Mouse (Mus musculus) embryonic facial prominence, embryonic 12.5 days (tissue): ENCODE data around the gene Gm20903. TPM values are rescaled to one million over a fixed set of nuclear protein-coding genes. Genes with fewer than 3 reads are reported as not detected.
"Not testable (repeated sequence)": the region's sequence is repeated elsewhere in the genome, so short reads cannot be mapped to it uniquely, and the experiment has no call there.

Experiments
- ATAC-seq: fragments of 200-750 bp; cut with Nextera tagmentation; 2 replicates; pipeline ENCODE4 v1.8.0; 2017; ENCODE audit not compliant: insufficient number of reproducible peaks, insufficient read depth, low FRiP score, low TSS enrichment
- H3K27ac ChIP-seq: fragments of 300-500 bp; sonication (generic); 2 replicates; pipeline ENCODE4 v1.5.1; 2016; ENCODE audit warnings: mild to moderate bottlenecking
- H3K27me3 ChIP-seq: fragments of 300-500 bp; sonication (generic); 2 replicates; pipeline ENCODE4 v1.6.1; 2016; ENCODE audit warnings: mild to moderate bottlenecking, moderate library complexity
- H3K36me3 ChIP-seq: fragments of 300-500 bp; sonication (generic); 2 replicates; pipeline ENCODE4 v1.6.1; 2016; ENCODE audit warnings: mild to moderate bottlenecking
- H3K4me1 ChIP-seq: fragments of 300-500 bp; sonication (generic); 2 replicates; pipeline ENCODE4 v1.6.1; 2016
- H3K4me2 ChIP-seq: fragments of 300-500 bp; sonication (generic); replicated peaks from 2 replicates; pipeline ENCODE4 v1.6.1; 2016; ENCODE audit warnings: mild to moderate bottlenecking, moderate library complexity
- H3K4me3 ChIP-seq: fragments of 300-500 bp; sonication (generic); 2 replicates; pipeline ENCODE4 v1.5.1; 2016; ENCODE audit warnings: mild to moderate bottlenecking
- H3K9ac ChIP-seq: fragments of 300-500 bp; sonication (generic); 2 replicates; pipeline ENCODE4 v1.6.1; 2016; ENCODE audit warnings: mild to moderate bottlenecking, moderate library complexity
- H3K9me3 ChIP-seq: fragments of 300-500 bp; sonication (generic); 2 replicates; pipeline ENCODE4 v1.6.1; 2016; ENCODE audit warnings: mild to moderate bottlenecking, moderate library complexity
- WGBS: fragments of 180-500 bp; shearing (Covaris S2); methylation state at CpG from one replicate; pipeline ENCODE4 v1.1.7; 2016; 5-methylcytosine and 5-hydroxymethylcytosine counted together
- polyA plus RNA-seq: library from polyadenylated mRNA; unstranded; fragments of >200 nt; fragmentation: Nextera tagmentation; extraction: Ambion mirVana; gene quantifications from 2 replicates; pipeline ENCODE4 v1.2.1, GENCODE M21; 2016

Gene Gm20903
- not detected in 2 replicates for polyA plus RNA-seq

DNA sequence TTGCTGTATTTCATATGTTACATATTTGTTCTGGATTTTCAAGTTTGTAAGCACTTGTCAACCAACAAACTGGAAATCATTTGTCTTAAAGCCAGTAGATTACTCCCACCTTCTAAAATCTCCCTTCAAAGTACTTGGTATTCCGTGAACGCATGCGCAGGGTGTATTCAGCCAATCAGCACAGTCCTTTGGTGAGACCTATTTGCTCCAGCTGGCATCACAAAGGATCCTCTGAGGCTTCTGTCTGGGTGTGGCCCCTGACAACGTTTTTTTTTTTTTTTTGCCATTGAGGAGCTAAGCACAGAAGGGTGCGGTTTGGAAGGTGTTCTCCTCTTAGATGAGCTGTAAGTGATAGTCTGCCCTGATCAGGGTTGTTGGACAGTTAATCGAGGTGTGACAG is at the start of gene Gm20903:
TSS of gene Gm20903 (plus strand) at position 301 of the 400 bp plus-strand sequence.
- H3K4me2 ChIP-seq, H3K9me3 ChIP-seq, H3K4me1 ChIP-seq, ATAC-seq, H3K27ac ChIP-seq, H3K36me3 ChIP-seq, H3K27me3 ChIP-seq, H3K4me3 ChIP-seq, H3K9ac ChIP-seq: not testable (repeated sequence)
- no CpG with 5 or more reads among the region's 6 CpGs for WGBS
